Mouse (Mus musculus) adrenal gland, postnatal 10 days (tissue): Measurements from ENCODE around the gene Pola2. TPM values are rescaled to one million over a fixed set of nuclear protein-coding genes. Genes with fewer than 3 reads are reported as not detected.

ENCODE experiments used
- DNase-seq: peaks from one replicate; pipeline ENCODE4 v3.0.0; 2021; ENCODE audit warnings: mixed read lengths
- long read RNA-seq, 2 experiments: library from polyadenylated mRNA; stranded (forward); transcript quantifications; one replicate each; pipeline ENCODE4 v2.0.0; 2021
- total RNA-seq, 2 experiments: library from RNA; stranded (reverse); gene quantifications; 2 replicates each; pipeline ENCODE4 v1.2.3; 2021

Gene Pola2
- 10 to 100 TPM; 21.3 to 28.0 TPM for total RNA-seq
- long read RNA-seq, experiment 1, partial matches to known transcripts, result 3 of 14 reads
- long read RNA-seq, experiment 1, other reads (novel, unspliced or antisense), result 11 of 14 reads
- long read RNA-seq, experiment 2, transcript Pola2-201 (18 exons, 2,421 nt), result major isoform, 6 of 21 reads
- long read RNA-seq, experiment 2, partial matches to known transcripts, result 0 of 21 reads
- long read RNA-seq, experiment 2, other reads (novel, unspliced or antisense), result 15 of 21 reads

- DNase-seq, result peak; percentile 94
These were observed at the start of gene Pola2 for GRCm38 (mm10) chr19:5963883-5964562. Gene Pola2, minus strand, starts transcription at chr19:5964202.

DNA sequence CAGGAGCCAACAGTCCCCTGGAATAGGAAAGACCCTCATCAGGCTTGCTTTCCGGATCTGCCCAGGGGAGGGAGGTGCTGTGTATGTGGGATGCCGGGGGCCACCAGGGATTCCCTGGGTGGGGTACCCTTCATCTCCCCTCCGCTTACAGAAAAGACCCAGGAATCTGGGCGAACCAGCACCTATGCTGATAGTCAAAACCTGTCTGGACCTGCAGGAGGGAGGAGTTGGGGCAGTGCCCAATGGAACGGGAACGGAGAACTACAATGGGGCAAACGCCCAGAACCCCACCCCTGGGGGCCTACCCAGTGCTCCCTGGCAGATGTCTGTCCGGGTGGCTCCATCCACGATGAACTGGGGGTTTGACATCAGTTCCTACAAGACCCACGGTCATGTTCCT is 49.7 kb upstream of the Pola2 start:
- DNase-seq, result no peak

GRCm38 (mm10) chr19:6009137-6009536 is 45.1 kb upstream of the Pola2 start:
- no peak for DNase-seq

- no peak for DNase-seq
These were observed 43.0 kb upstream of the Pola2 start for GRCm38 (mm10) chr19:6007013-6007412.

DNA sequence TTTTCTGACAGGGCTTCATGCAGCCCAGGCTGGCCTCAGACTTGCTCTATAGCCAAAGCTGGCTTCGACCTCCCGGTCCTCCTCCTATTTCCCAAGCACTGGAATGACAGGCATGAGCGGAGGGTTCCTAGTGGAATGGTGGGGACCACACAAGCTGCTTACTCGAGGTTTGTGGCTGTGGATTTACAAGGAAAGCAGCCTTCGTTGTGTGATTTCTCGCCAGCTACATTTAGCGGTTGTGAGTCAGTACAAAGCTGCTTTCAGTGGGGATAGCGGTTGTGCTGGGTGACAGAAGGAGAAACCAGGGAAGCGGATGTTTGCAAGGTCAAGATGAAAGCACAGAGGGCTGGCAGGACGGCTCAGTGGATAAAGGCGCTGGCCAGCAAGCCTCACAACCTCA is 41.5 kb upstream of the Pola2 start:
- DNase-seq, result no peak

DNA sequence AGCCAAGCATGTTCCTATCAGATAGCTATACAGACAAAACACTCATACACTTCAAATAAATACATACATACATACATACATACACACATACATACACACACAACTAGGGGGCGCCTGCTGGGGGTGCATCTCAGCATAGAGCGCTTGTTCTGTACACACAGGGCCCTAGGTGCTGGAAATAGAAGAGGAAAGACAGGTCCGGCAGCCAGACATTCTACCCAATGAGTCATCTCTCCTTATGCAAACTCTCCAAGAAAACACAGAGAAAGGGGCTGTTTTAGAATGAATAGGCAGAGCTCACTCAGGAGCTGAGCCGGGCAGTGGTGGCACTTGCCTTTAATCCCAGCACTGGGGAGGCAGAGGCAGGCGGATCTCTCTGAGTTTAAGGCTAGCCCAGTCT is 36.0 kb upstream of the Pola2 start:
- DNase-seq, result no peak

GRCm38 (mm10) chr19:5998180-5998579 is 34.2 kb upstream of the Pola2 start:
- no peak for DNase-seq

- no peak for DNase-seq
These were observed 30.7 kb upstream of the Pola2 start for GRCm38 (mm10) chr19:5994711-5995110.

DNA sequence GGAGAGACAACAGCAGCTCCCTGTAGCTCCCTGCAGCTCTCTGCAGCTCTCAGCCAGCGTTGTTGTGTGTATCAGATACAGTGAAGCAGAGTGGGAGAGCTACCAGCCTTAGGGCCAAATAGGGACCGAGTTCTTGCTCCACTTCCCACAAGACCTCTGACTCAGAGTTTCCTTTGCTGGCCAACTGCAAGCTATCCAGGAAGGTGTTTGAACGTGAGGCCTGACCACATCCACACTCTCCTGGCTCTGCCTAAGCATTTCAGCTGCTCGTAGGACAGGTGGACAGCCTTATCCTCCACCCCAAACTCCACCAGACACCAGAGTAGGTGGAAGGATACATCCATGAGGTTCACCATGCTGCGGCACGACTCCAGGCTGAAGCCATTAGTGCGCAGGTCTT is 28.0 kb upstream of the Pola2 start:
- no peak for DNase-seq

GRCm38 (mm10) chr19:5991467-5991866 is 27.5 kb upstream of the Pola2 start:
- DNase-seq, result no peak

DNA sequence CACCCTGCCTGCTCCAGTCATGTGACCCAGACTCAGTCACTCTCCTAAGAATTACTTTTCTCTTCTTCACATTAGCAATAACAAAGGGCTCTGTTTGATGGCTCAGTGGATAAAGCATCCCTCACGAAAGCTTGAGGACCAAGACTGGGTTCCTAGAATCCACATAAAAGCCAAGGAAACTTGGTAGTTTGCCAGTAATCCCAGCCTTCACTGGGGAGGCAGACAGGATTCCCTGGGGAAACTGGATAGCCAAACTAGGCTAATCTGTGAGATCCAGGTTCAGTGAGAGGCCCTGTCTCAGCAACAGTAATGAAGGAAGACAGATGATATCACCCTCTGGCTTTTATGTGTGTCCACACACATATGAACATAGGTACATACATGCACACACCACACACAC is 26.9 kb upstream of the Pola2 start:
- DNase-seq, result no peak

- DNase-seq, result no peak
These were observed 26.0 kb upstream of the Pola2 start for GRCm38 (mm10) chr19:5990033-5990432.

DNA sequence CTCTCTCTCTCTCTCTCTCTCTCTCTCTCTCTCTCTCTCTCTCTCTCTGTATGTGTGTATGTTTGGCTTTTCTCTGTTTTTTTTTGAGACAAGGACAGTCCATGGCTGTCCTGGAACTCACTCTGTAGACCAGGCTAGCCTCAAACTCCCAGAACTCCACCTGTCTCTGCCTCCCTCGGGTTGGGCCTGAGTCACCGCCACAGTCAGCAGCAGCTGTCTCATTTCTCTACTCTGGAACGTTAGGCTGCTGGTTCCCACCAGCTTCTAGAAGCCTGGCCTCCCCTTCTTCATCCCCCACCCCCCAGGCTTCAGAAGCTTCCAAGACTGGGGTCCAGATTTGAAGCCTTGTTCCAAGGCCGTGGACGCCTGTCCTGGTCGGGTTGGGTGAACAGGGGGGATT is 25.6 kb upstream of the Pola2 start:
- no peak for DNase-seq

- peak; percentile 92 for DNase-seq
These were observed 24.9 kb upstream of the Pola2 start for GRCm38 (mm10) chr19:5988815-5989452.

DNA sequence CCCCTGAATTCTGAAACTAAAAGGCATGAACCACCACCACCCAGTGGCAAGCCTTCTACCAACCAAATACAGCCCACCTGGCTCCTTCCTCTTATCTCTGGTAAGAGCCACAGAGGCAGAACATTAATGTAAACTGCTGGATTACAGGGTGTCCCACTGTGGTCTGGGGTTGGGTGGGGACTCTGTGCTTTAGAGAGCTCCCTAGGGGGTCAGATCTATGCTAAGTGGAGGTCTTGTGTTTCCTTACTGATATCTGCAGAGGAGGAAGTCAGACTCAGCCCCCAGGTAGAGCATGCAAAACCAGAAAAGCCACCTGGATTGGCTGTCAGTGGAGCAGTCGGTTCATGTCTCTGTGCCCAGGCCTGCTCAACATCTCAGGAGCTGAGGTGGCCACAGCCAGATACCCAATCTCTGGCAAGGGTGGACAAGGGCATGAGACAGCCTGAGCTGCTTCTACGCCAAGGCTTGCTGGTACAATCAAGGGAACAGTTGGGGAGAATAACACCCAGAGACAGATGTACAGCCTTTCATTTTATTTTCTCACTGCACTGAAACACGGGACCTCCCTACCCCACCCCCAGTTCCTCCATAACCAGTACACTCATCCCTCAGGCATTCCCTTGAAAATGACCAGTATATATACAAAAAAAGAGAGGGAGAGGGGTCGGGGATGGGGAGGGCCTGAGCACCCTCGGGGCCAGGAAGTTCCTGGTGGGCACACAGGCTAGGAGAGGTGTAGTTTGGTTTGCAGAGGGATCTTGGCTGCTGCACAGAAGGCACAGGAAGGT is 24.2 kb upstream of the Pola2 start:
- no peak for DNase-seq

DNA sequence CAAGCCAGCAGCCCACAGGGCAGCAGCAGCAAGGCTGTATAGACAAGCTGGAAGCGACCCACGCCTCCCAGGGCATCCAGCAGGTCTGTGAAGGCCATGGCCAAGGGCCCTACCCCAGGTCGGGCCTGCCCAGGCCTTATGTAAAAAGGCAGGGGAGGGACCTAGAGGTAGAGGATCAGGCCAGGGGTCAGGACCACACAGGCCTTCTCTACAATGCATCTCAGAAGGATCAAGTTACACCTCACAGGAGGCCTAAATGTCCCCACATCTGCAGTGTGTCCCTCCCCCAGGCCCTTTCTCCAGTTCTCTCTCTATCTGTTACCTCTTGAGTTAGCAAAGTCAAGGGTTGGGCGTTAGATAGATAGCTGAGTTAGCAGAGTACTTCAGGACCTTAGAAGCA is 22.0 kb upstream of the Pola2 start, which contains the start of gene Slc22a20:
Gene Slc22a20 (minus strand): TSS at position 101 of the 400 bp plus-strand sequence.
- no peak for DNase-seq

DNA sequence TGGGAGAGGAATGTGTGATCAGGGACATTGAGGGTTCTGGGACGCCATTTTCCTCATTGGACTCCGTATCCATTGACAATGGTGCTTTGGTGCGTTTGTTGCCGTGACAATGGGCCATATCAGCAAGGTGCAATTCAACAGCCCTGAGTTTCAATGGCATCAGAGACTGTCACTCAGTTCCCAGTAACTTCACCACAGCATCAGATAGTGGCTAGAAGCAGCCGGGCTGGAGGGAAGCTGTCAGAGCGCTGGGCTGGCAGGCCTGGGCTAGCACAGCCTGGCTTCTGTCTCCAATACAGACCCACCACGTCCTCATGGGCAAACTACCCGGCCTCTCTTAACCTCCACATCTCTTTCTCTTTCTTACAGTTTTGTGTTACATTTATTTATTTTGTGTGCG is 16.5 kb upstream of the Pola2 start:
- DNase-seq, result no peak

DNA sequence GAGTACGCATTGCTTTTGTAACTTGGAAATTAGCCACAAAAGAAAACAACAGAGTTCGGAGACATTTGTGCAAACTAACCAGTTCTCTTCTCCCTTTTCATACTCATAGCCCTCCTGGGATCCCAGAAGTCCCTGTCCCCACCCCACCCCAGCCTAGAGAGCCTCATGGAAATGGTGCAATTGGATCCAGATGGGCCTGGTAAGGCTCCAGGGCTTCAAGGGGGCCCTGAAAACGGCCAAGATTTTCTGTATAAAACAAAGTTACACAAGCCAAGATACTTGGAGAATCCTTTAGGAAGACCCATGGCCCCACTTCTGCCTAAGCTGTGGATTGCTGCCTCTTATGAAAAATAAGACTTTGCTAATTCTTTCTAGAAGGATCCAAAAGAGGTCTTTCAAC is 13.7 kb upstream of the Pola2 start:
- DNase-seq, result no peak

DNA sequence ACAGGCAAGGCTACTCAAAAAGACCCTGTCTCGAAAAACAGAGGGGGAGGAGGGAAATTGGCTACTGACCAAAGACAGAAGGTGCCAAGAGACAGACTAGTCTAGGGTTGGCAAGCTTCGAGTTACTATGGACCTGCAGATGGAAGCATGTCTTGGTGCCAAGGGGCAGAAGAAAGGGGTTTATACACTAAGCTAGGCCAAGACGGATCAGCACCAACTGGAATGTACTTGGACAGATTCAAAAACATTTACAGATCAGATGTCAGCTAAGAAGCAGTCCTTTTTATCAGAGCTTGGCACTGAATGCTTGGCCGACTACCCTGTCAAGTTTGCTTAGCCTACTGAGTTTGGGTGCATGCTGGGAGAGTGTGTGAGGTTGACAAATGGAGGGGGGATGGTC is 11.7 kb upstream of the Pola2 start:
- DNase-seq, result no peak

DNA sequence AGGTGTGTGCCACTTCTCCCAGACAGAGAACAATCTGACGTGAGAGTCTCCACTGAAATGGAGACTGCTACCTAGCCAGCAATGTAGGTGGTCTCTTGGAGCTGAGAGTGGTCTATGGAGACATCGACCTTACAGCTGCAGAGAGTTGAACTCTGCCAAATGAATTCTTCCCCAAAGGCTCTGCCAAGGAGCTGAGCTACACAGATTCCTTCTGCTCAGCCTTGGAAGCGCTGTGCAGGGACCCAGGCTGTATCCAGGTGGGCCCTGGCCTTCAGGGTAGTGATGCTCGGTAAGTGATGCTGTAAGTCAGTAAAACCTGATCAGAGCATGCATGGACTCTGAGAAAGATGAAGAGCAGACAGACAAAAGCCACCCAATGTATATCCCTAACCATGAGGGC is 11.1 kb upstream of the Pola2 start:
- DNase-seq, result no peak

DNA sequence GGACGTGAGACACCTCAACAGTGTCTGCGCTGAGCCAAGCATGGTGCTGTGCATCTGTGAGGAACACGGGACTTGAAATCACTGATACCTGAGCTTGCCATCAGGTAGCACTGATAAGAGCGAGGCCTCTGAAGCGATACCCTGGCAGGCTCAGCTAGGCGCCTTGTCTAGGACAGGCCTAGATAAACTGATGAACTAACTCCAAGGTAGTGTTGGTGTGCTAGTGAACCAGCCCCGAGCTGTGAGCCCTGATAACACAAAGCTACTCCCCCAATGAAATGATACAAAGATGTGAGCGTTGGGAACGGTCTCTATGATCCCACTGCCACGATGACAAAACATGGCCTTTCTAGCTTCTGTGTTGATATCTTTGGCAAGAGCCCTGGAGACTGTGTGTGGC is 3.7 kb upstream of the Pola2 start:
- DNase-seq, result no peak

GRCm38 (mm10) chr19:5966786-5967185 is 2.8 kb upstream of the Pola2 start:
- no peak for DNase-seq

DNA sequence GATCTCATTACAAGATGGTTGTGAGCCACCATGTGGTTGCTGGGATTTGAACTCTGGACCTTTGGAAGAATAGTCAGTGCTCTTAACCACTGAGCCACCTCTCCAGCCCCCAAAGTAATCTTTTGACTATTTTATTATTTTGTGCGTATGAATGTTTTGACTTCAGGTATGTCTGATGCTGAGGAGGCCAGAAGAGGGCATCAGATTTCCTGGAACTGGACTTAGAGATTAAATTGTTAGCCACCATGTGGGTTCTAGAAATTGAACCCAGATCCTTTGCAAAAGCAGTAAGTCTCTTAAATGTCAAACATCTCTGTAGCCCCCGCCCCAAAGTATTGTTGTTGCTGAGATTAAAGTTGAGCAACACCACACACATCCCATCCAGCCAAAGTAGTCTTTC is 1.9 kb upstream of the Pola2 start:
- no peak for DNase-seq
